Mouse (Mus musculus): ENCODE data around the gene Rptor. TPM values are rescaled to one million over a fixed set of nuclear protein-coding genes. Genes with fewer than 3 reads are reported as not detected.

The Rptor gene
- 4.9 and 5.1 TPM in 2 replicates for polyA plus RNA-seq (2015; fragmentation: Nextera tagmentation; extraction: Ambion mirVana)

- Histone ChIP-seq H3K36me3 (peaks cover 19% of the 10 kb centered on the region), H3K9ac (peak within 1 kb of the TSS; percentile 96), H3K9me3 (replicated peaks) (no peaks in the 10 kb centered on the region), H3K4me2 (peak within 1 kb of the TSS; percentile 92), H3K4me3 (replicated peaks) (peak within 1 kb of the TSS; percentile 100), H3K4me1 (replicated peaks) (peaks cover 26% of the 10 kb centered on the region), H3K27ac (peak within 1 kb of the TSS; percentile 77), H3K27me3 (peaks cover 2% of the 10 kb centered on the region; the same call in 1 of the 2 replicates)
- ATAC-seq (ENCODE audit: low read depth) (peak; percentile 97), DNase-seq (peak; percentile 90)
- under 1% methylated on average over 63 of the region's 63 CpGs for WGBS (ENCODE audit: insufficient replicate concordance)
Observed at GRCm38 (mm10) chr11:119602763-119603526, at the start of gene Rptor. Gene Rptor (plus strand): TSS chr11:119602905.

- H3K27me3 ChIP-seq = peaks cover 72% of the 10 kb centered on the region
- no peaks in the 10 kb centered on the region for H3K9me3 ChIP-seq (replicated peaks)
- ATAC-seq (ENCODE audit: low read depth) (no peak), DNase-seq (no peak)
- H3K4me2 ChIP-seq = no peak overlapping the region
- no peaks in the 10 kb centered on the region for H3K36me3 ChIP-seq
- peaks cover 9% of the 10 kb centered on the region; the same call in 1 of the 2 replicates for H3K4me1 ChIP-seq (replicated peaks)
- no peak overlapping the region for H3K27ac ChIP-seq
- WGBS (ENCODE audit: insufficient replicate concordance) = 69% methylated on average over 7 of the region's 7 CpGs
- no peak overlapping the region for H3K9ac ChIP-seq
- no peak overlapping the region for H3K4me3 ChIP-seq (replicated peaks)
Observed at GRCm38 (mm10) chr11:119554706-119555105, 48.0 kb upstream of the Rptor start.

- WGBS (ENCODE audit: insufficient replicate concordance) = 55% methylated on average over 7 of the region's 7 CpGs
- H3K9ac ChIP-seq = no peak overlapping the region
- H3K4me3 ChIP-seq (replicated peaks) = no peak overlapping the region
- no peaks in the 10 kb centered on the region for H3K36me3 ChIP-seq
- ATAC-seq (ENCODE audit: low read depth) = no peak
- no peak overlapping the region for H3K27ac ChIP-seq
- H3K4me2 ChIP-seq = no peak overlapping the region
- no peak for DNase-seq
- H3K27me3 ChIP-seq = peaks cover 72% of the 10 kb centered on the region
- peaks cover 9% of the 10 kb centered on the region; the same call in 1 of the 2 replicates for H3K4me1 ChIP-seq (replicated peaks)
- no peaks in the 10 kb centered on the region for H3K9me3 ChIP-seq (replicated peaks)
Observed at GRCm38 (mm10) chr11:119555170-119555569, 47.5 kb upstream of the Rptor start.

GRCm38 (mm10) chr11:119557940-119558869 lies 44.5 kb upstream of the Rptor start:
- Histone ChIP-seq H3K4me3 (replicated peaks) (no peak overlapping the region), H3K36me3 (no peaks in the 10 kb centered on the region)
- ATAC-seq (ENCODE audit: low read depth) = no peak

GRCm38 (mm10) chr11:119558870-119559610 lies 43.7 kb upstream of the Rptor start:
- Histone ChIP-seq H3K4me2 (no peak overlapping the region), H3K9me3 (replicated peaks) (no peaks in the 10 kb centered on the region), H3K4me1 (replicated peaks) (no peaks in the 10 kb centered on the region), H3K27ac (no peak overlapping the region), H3K36me3 (no peaks in the 10 kb centered on the region), H3K9ac (no peak overlapping the region), H3K27me3 (peaks cover 58% of the 10 kb centered on the region), H3K4me3 (replicated peaks) (no peak overlapping the region)
- no peak for ATAC-seq (ENCODE audit: low read depth)
- WGBS (ENCODE audit: insufficient replicate concordance) = 25% methylated on average over 9 of the region's 9 CpGs
- DNase-seq = no peak

More at GRCm38 (mm10) chr11:119557940-119558869, 44.5 kb upstream of the Rptor start:
- Histone ChIP-seq H3K9me3 (replicated peaks) (no peaks in the 10 kb centered on the region), H3K27me3 (peaks cover 57% of the 10 kb centered on the region), H3K27ac (no peak overlapping the region), H3K9ac (no peak overlapping the region), H3K4me2 (no peak overlapping the region), H3K4me1 (replicated peaks) (no peaks in the 10 kb centered on the region)
- 32% methylated on average over 17 of the region's 17 CpGs for WGBS (ENCODE audit: insufficient replicate concordance)
- DNase-seq = no peak

GRCm38 (mm10) chr11:119562286-119562685 lies 40.4 kb upstream of the Rptor start:
- H3K9me3 ChIP-seq (replicated peaks) = no peaks in the 10 kb centered on the region
- no peaks in the 10 kb centered on the region for H3K4me1 ChIP-seq (replicated peaks)
- H3K27ac ChIP-seq = no peak overlapping the region
- H3K36me3 ChIP-seq = no peaks in the 10 kb centered on the region
- H3K4me3 ChIP-seq (replicated peaks) = no peak overlapping the region
- H3K4me2 ChIP-seq = no peak overlapping the region
- WGBS (ENCODE audit: insufficient replicate concordance) = 38% methylated on average over 6 of the region's 6 CpGs
- H3K27me3 ChIP-seq = peaks cover 58% of the 10 kb centered on the region
- no peak overlapping the region for H3K9ac ChIP-seq
- DNase-seq = no peak
- no peak for ATAC-seq (ENCODE audit: low read depth)

- ATAC-seq (ENCODE audit: low read depth) = no peak
- Histone ChIP-seq H3K9ac (no peak overlapping the region), H3K36me3 (no peaks in the 10 kb centered on the region), H3K27me3 (peaks cover 56% of the 10 kb centered on the region), H3K4me3 (replicated peaks) (no peak overlapping the region), H3K4me2 (no peak overlapping the region), H3K27ac (no peak overlapping the region), H3K4me1 (replicated peaks) (no peaks in the 10 kb centered on the region), H3K9me3 (replicated peaks) (no peaks in the 10 kb centered on the region)
- DNase-seq = no peak
- WGBS (ENCODE audit: insufficient replicate concordance) = 38% methylated on average over 9 of the region's 9 CpGs
Observed at GRCm38 (mm10) chr11:119563166-119563565, 39.5 kb upstream of the Rptor start.

- DNase-seq (no peak), ATAC-seq (ENCODE audit: low read depth) (no peak)
- Histone ChIP-seq H3K4me2 (no peak overlapping the region), H3K4me3 (replicated peaks) (no peak overlapping the region), H3K9ac (no peak overlapping the region), H3K9me3 (replicated peaks) (no peaks in the 10 kb centered on the region), H3K27ac (no peak overlapping the region), H3K27me3 (peaks cover 49% of the 10 kb centered on the region), H3K4me1 (replicated peaks) (no peaks in the 10 kb centered on the region), H3K36me3 (no peaks in the 10 kb centered on the region)
- 70% methylated on average over 10 of the region's 10 CpGs for WGBS (ENCODE audit: insufficient replicate concordance)
Observed at GRCm38 (mm10) chr11:119564383-119564782, 38.3 kb upstream of the Rptor start.

- Histone ChIP-seq H3K27ac (no peak overlapping the region), H3K4me3 (replicated peaks) (no peak overlapping the region), H3K4me2 (no peak overlapping the region), H3K4me1 (replicated peaks) (no peaks in the 10 kb centered on the region), H3K9ac (no peak overlapping the region), H3K9me3 (replicated peaks) (no peaks in the 10 kb centered on the region), H3K36me3 (no peaks in the 10 kb centered on the region), H3K27me3 (peaks cover 44% of the 10 kb centered on the region)
- DNase-seq = no peak
- WGBS (ENCODE audit: insufficient replicate concordance) = 59% methylated on average over 7 of the region's 7 CpGs
- no peak for ATAC-seq (ENCODE audit: low read depth)
Observed at GRCm38 (mm10) chr11:119565021-119565420, 37.7 kb upstream of the Rptor start.

GRCm38 (mm10) chr11:119565684-119566083 lies 37.0 kb upstream of the Rptor start:
- Histone ChIP-seq H3K27ac (no peak overlapping the region), H3K4me3 (replicated peaks) (no peak overlapping the region), H3K27me3 (peaks cover 39% of the 10 kb centered on the region), H3K36me3 (no peaks in the 10 kb centered on the region), H3K4me2 (no peak overlapping the region), H3K4me1 (replicated peaks) (no peaks in the 10 kb centered on the region), H3K9ac (no peak overlapping the region), H3K9me3 (replicated peaks) (no peaks in the 10 kb centered on the region)
- DNase-seq (no peak), ATAC-seq (ENCODE audit: low read depth) (no peak)
- 35% methylated on average over 10 of the region's 10 CpGs for WGBS (ENCODE audit: insufficient replicate concordance)

- Histone ChIP-seq H3K9me3 (replicated peaks) (no peaks in the 10 kb centered on the region), H3K9ac (no peak overlapping the region), H3K36me3 (no peaks in the 10 kb centered on the region), H3K4me1 (replicated peaks) (no peaks in the 10 kb centered on the region), H3K4me3 (replicated peaks) (no peak overlapping the region), H3K27ac (no peak overlapping the region), H3K27me3 (peaks cover 36% of the 10 kb centered on the region), H3K4me2 (no peak overlapping the region)
- no peak for ATAC-seq (ENCODE audit: low read depth)
- no peak for DNase-seq
- 48% methylated on average over 5 of the region's 5 CpGs for WGBS (ENCODE audit: insufficient replicate concordance)
Observed at GRCm38 (mm10) chr11:119566188-119566587, 36.5 kb upstream of the Rptor start.

Data from liver, embryonic 13.5 days (tissue).